ENCODE assay signal across 29 mouse cellular contexts in genomic region chr6:97940916-97941315, GRCm38 (mm10).
DNase-seq lines count a peak whose midpoint lies in the region; ATAC-seq lines count a peak whose summit lies in the region.
"Had no signal": no experiment of that assay in that cellular context is flagged by ENCODE, and none has a peak within 500 bp of the region (broad histone marks: within the 10 kb centered on the region; RNA-seq: fewer than 3 reads in every experiment).

No protein-coding gene starts in this region.

- H3K4me3 ChIP-seq in megakaryocyte, embryonic 14.5 days (replicated peaks): peak overlapping the region; percentile 6
- no peak overlapping the region for H3K4me3 ChIP-seq in forebrain, embryonic 12.5 days (replicated peaks)
- no peak overlapping the region for H3K4me3 ChIP-seq in limb, embryonic 10.5 days
- H3K4me3 ChIP-seq in hindbrain, embryonic 14.5 days (replicated peaks; ENCODE audit: low read length): no peak overlapping the region
- H3K4me3 ChIP-seq: erythroblast, embryonic 14.5 days; heart, embryonic 10.5 days; heart, embryonic 15.5 days; hindbrain, embryonic 12.5 days; kidney, embryonic 15.5 days; layer of hippocampus, adult 2 months; liver, embryonic 13.5 days; myocyte; neural tube, embryonic 12.5 days had no signal

- H3K27ac ChIP-seq in forebrain, embryonic 12.5 days: no peak overlapping the region
- peak overlapping the region; percentile 46; the same call in 1 of the 2 replicates for H3K27ac ChIP-seq in limb, embryonic 10.5 days
- no peak overlapping the region for H3K27ac ChIP-seq in hindbrain, embryonic 14.5 days
- H3K27ac ChIP-seq: heart, embryonic 10.5 days; heart, embryonic 15.5 days; hindbrain, embryonic 12.5 days; kidney, embryonic 15.5 days; layer of hippocampus, adult 2 months; liver, embryonic 13.5 days; macrophage; neural tube, embryonic 12.5 days had no signal

- no peaks in the 10 kb centered on the region for H3K4me1 ChIP-seq in megakaryocyte, embryonic 14.5 days
- H3K4me1 ChIP-seq in forebrain, embryonic 12.5 days: peaks cover 30% of the 10 kb centered on the region
- H3K4me1 ChIP-seq in limb, embryonic 10.5 days: peaks cover 18% of the 10 kb centered on the region
- H3K4me1 ChIP-seq in hindbrain, embryonic 14.5 days (replicated peaks; ENCODE audit: control insufficient read depth, insufficient read depth, low read length): peaks cover 12% of the 10 kb centered on the region; the same call in 1 of the 2 replicates
- H3K4me1 ChIP-seq: kidney, embryonic 15.5 days; liver, embryonic 13.5 days; neural tube, embryonic 12.5 days had no signal

- WGBS in forebrain, embryonic 12.5 days: 47% methylated on average over 12 of the region's 12 CpGs
- WGBS in limb, embryonic 10.5 days: 88% methylated on average over 12 of the region's 12 CpGs
- 81% methylated on average over 12 of the region's 12 CpGs for WGBS in hindbrain, embryonic 14.5 days

- peaks cover 2% of the 10 kb centered on the region for H3K27me3 ChIP-seq in megakaryocyte, embryonic 14.5 days (replicated peaks)
- H3K27me3 ChIP-seq in forebrain, embryonic 12.5 days: peaks cover 41% of the 10 kb centered on the region
- H3K27me3 ChIP-seq in limb, embryonic 10.5 days (ENCODE audit: low read depth, poor library complexity, severe bottlenecking): no peaks in the 10 kb centered on the region
- no peaks in the 10 kb centered on the region for H3K27me3 ChIP-seq in hindbrain, embryonic 14.5 days (ENCODE audit: control insufficient read depth, insufficient read depth, low read length)
- H3K27me3 ChIP-seq: heart, embryonic 15.5 days; kidney, embryonic 15.5 days; liver, embryonic 13.5 days; neural tube, embryonic 12.5 days had no signal

- peak overlapping the region; percentile 29; the same call in 1 of the 2 replicates for H3K4me2 ChIP-seq in forebrain, embryonic 12.5 days
- no peak overlapping the region for H3K4me2 ChIP-seq in hindbrain, embryonic 14.5 days (replicated peaks)
- H3K4me2 ChIP-seq: heart, embryonic 15.5 days; hindbrain, embryonic 12.5 days; kidney, embryonic 15.5 days; liver, embryonic 13.5 days; midbrain, embryonic 11.5 days; neural tube, embryonic 12.5 days had no signal

- no peak for DNase-seq in limb, embryonic 10.5 days (ENCODE audit: low spot score)
- no peak for DNase-seq in hindbrain, embryonic 14.5 days (ENCODE audit: low spot score)
- no peak for DNase-seq in ovary, adult 18-20 months (ENCODE audit: low spot score)
- DNase-seq in ovary, postnatal 14 days (ENCODE audit: low spot score): no peak
- DNase-seq: adrenal gland, postnatal 14 days; cerebellum, adult 18-20 months; gastrocnemius, postnatal 14 days; kidney, postnatal 25 days; liver, embryonic 13.5 days; lung, adult 2 months; lung, postnatal 10 days; right cerebral cortex, adult 18-20 months; spleen, adult 18-20 months; thymus, adult 18-20 months; thymus, postnatal 25 days had no signal

- 0 out of 2 replicates have a peak, but pooled peaks cover 3% of the 10 kb centered on the region for H3K9me3 ChIP-seq in megakaryocyte, embryonic 14.5 days
- H3K9me3 ChIP-seq in forebrain, embryonic 12.5 days: no peaks in the 10 kb centered on the region
- no peaks in the 10 kb centered on the region for H3K9me3 ChIP-seq in limb, embryonic 10.5 days (replicated peaks)
- H3K9me3 ChIP-seq in hindbrain, embryonic 14.5 days (ENCODE audit: control insufficient read depth, low read length): no peaks in the 10 kb centered on the region
- H3K9me3 ChIP-seq: heart, embryonic 10.5 days; heart, embryonic 15.5 days; hindbrain, embryonic 12.5 days; kidney, embryonic 15.5 days; liver, embryonic 13.5 days; neural tube, embryonic 12.5 days had no signal

- no peak overlapping the region for H3K9ac ChIP-seq in forebrain, embryonic 12.5 days
- no peak overlapping the region for H3K9ac ChIP-seq in hindbrain, embryonic 14.5 days
- H3K9ac ChIP-seq: heart, embryonic 15.5 days; hindbrain, embryonic 12.5 days; kidney, embryonic 15.5 days; liver, embryonic 13.5 days; neural tube, embryonic 12.5 days had no signal

- no peak for ATAC-seq in megakaryocyte, adult 5-6 weeks (ENCODE audit: poor library complexity, severe bottlenecking)
- ATAC-seq in forebrain, embryonic 12.5 days (ENCODE audit: low FRiP score): peak; percentile 36; the same call in 1 of the 2 replicates
- no peak for ATAC-seq in hindbrain, embryonic 14.5 days (ENCODE audit: low FRiP score)
- ATAC-seq: intestine, postnatal 0 days had no signal

- H3K36me3 ChIP-seq in megakaryocyte, embryonic 14.5 days (replicated peaks; ENCODE audit: low read length): no peaks in the 10 kb centered on the region
- no peaks in the 10 kb centered on the region for H3K36me3 ChIP-seq in forebrain, embryonic 12.5 days (replicated peaks)
- H3K36me3 ChIP-seq in limb, embryonic 10.5 days: no peaks in the 10 kb centered on the region
- H3K36me3 ChIP-seq in hindbrain, embryonic 14.5 days (replicated peaks; ENCODE audit: control insufficient read depth, insufficient read depth): no peaks in the 10 kb centered on the region
- H3K36me3 ChIP-seq: hindbrain, embryonic 12.5 days; kidney, embryonic 15.5 days; liver, embryonic 13.5 days; neural tube, embryonic 12.5 days had no signal
